ENCODE assay signal across 8 mouse cellular contexts in the genomic region with DNA sequence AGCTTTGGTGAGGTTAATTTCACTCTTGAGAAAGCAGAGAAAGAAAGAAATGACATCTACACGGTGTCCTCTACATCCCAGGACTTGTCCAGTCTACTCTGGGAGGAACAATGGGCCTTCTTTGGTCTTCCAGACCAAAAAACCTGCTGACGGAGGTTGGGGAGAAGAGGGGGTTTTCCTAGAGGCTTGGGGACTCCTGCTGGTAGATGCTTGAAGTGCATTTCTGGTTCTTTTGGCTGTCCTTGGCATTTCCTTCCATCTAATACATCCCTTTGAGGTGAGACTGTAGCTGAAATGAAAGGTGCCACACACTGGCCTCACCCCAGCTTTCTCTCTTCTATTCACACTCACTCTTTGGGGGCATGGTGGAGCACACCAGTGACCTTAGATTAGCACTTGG. TPM values are rescaled to one million over a fixed set of nuclear protein-coding genes. Genes with fewer than 3 reads are reported as not detected.
DNase-seq lines count a peak whose midpoint lies in the region; ATAC-seq and TF ChIP-seq lines count a peak whose summit lies in the region.

No protein-coding gene starts in this region.

- no peaks in the 10 kb centered on the region for H3K4me1 ChIP-seq in thymus, adult 2 months (replicated peaks; ENCODE audit: control insufficient read depth, insufficient read depth, low read length)

- TF ChIP-seq CTCF in thymus, adult 2 months (IDR thresholded peaks at IDR 0.05; ENCODE audit: borderline replicate concordance, control insufficient read depth, extremely low read depth, insufficient read depth, low read length, poor library complexity): no peak

- peak; percentile 60 for DNase-seq in heart, postnatal 4 days
- no peak for DNase-seq in heart, postnatal 25 days (ENCODE audit: low spot score)
- DNase-seq in thymus, adult 2 months: peak; percentile 9
- no peak for DNase-seq in thymus, postnatal 36 days
- DNase-seq in adrenal gland, postnatal 36 days: peak; percentile 17 to 36
- DNase-seq in kidney, postnatal 4 days: peak; percentile 68 to 74

- ATAC-seq in megakaryocyte progenitor cell, adult 5-6 weeks (replicated peaks; ENCODE audit: poor library complexity): no peak
- ATAC-seq in inflammation-experienced regulatory T-cells, adult 6 months: no peak

- 32% methylated on average over 2 of the region's 2 CpGs for WGBS in thymus, adult 2 months

- H3K27me3 ChIP-seq in thymus, adult 2 months (ENCODE audit: control insufficient read depth, insufficient read depth, low read length): no peaks in the 10 kb centered on the region

- TF ChIP-seq POLR2A in thymus, adult 2 months (IDR thresholded peaks at IDR 0.05; ENCODE audit: control insufficient read depth, extremely low read depth, insufficient read depth, low read length, poor library complexity): no peak

- intact Hi-C loops in heart, postnatal 25 days (cut with DNase I): loop anchor here (2.0 kb wide), 1 partner anchor 43 kb away; no protein-coding TSS in a partner anchor

- no peak overlapping the region for H3K4me3 ChIP-seq in thymus, adult 2 months (ENCODE audit: control insufficient read depth, insufficient read depth, low read length)

- H3K36me3 ChIP-seq in thymus, adult 2 months (ENCODE audit: control insufficient read depth, insufficient read depth, low read length): no peaks in the 10 kb centered on the region

- no peak overlapping the region for H3K27ac ChIP-seq in thymus, adult 2 months (ENCODE audit: control insufficient read depth, insufficient read depth, low read length)

RNA-seq across cellular contexts. Expression of gene Rps24, which starts 57.1 kb away (rescaled TPM):
- total RNA-seq in heart, postnatal 4 days (2021): 1,000 to 10,000 TPM; 1,182 to 1,239 TPM
- 100 to 1,000 TPM; 821 to 836 TPM for total RNA-seq in heart, postnatal 25 days (2021)
- polyA plus RNA-seq in thymus, adult 2 months (2012; rRNA removed): 1,148 and 1,323 TPM in 2 replicates
- 1,000 to 10,000 TPM; 1,576 to 1,729 TPM for total RNA-seq in adrenal gland, postnatal 36 days (2021)
- 4,931 and 5,478 TPM in 2 replicates for total RNA-seq in megakaryocyte progenitor cell, adult 5-6 weeks (2015)
- total RNA-seq in megakaryocyte progenitor cell, adult 5-6 weeks (2017): 4,866 and 6,009 TPM in 2 replicates
- 1,000 to 10,000 TPM; 1,562 to 2,670 (median 2,632) TPM for polyA plus RNA-seq in inflammation-experienced regulatory T-cells, adult 6 months (2017; shearing (Covaris generic))

RNA-seq across cellular contexts. Expression of gene Polr3a, which starts 57.2 kb away (rescaled TPM):
- 10 to 100 TPM; 16.8 to 17.7 TPM for total RNA-seq in heart, postnatal 4 days (2021)
- total RNA-seq in heart, postnatal 25 days (2021): 10 to 100 TPM in 1 of 2 experiments, 1 to 10 TPM in 1; 9.3 to 10.2 TPM
- polyA plus RNA-seq in thymus, adult 2 months (2012; rRNA removed): 13.6 and 14.3 TPM in 2 replicates
- total RNA-seq in adrenal gland, postnatal 36 days (2021): 10 to 100 TPM; 19.0 to 19.6 TPM
- total RNA-seq in megakaryocyte progenitor cell, adult 5-6 weeks (2015): 16.4 and 23.6 TPM in 2 replicates
- total RNA-seq in megakaryocyte progenitor cell, adult 5-6 weeks (2017): 11.4 and 16.3 TPM in 2 replicates
- 10 to 100 TPM; 10.6 to 22.4 (median 17.4) TPM for polyA plus RNA-seq in inflammation-experienced regulatory T-cells, adult 6 months (2017; shearing (Covaris generic))

Comparison
In these comparisons a context has a peak if more than half of its experiments do, and no peak if none do; other contexts are left out.
1. DNase-seq: peak in heart, postnatal 4 days (single experiment), thymus, adult 2 months (single experiment), adrenal gland, postnatal 36 days (2 of 2) and kidney, postnatal 4 days (2 of 2); none in heart, postnatal 25 days (single experiment) and thymus, postnatal 36 days (0 of 2).